13 mouse cellular contexts compared by ENCODE assay signal in the genomic region with DNA sequence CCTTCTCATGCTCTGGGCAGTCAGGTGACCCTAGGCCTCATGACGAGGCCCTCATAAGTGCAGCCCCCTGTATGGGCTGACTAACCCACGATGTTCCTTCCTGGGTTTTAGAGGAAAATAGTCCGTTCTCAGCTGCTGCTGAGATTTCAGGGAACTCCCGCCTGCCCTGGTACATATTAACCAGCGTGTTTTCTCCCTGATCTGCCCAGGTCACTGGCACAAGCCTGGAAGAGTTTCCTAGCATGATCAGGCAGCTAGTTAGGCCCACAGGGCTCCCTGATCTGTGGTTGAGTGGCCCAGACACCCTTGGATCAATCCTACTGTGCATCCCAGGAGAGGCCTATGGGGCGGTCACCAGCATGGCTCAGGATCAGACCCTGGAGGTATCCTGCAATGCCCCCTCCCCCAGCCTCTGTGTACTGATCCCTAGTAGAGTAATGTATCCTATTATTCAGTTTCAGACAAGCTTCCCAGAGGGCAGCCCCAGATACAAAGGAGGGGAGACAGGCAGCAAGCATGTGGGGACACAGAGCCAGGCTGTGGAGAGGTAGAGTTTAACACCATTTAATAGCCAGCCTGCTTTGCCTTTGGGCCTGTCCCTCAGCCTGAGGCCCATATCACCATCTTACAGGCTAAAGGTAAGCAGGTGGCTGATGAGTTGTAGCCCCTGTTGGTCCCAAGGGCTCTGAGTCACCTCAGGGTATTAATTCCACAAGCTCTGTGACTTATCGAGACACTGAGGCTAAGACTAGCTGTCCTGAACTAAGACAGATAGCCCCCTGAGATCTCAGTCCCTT. TPM values are rescaled to one million over a fixed set of nuclear protein-coding genes. Genes with fewer than 3 reads are reported as not detected.
DNase-seq lines count a peak whose midpoint lies in the region; ATAC-seq and TF ChIP-seq lines count a peak whose summit lies in the region.
"Had no signal": no experiment of that assay in that cellular context is flagged by ENCODE, and none has a peak within 500 bp of the region (broad histone marks: within the 10 kb centered on the region; RNA-seq: fewer than 3 reads in every experiment).

No protein-coding gene starts in this region.

- no peaks in the 10 kb centered on the region for H3K9me3 ChIP-seq in heart, embryonic 12.5 days (replicated peaks)
- H3K9me3 ChIP-seq in liver, embryonic 13.5 days (replicated peaks), result no peaks in the 10 kb centered on the region

- no peak for ATAC-seq in heart, embryonic 12.5 days (ENCODE audit: insufficient number of reproducible peaks, low FRiP score)
- no peak for ATAC-seq in liver, embryonic 13.5 days (ENCODE audit: low read depth)
- ATAC-seq: CD4-positive, CD25-positive, alpha-beta regulatory T cell, adult 4 months had no signal

- 75% methylated on average over 7 of the region's 7 CpGs for WGBS in heart, embryonic 12.5 days
- 31% methylated on average over 7 of the region's 7 CpGs for WGBS in kidney, adult 2 months
- WGBS in liver, embryonic 13.5 days (ENCODE audit: insufficient replicate concordance), result 44% methylated on average over 7 of the region's 7 CpGs

- H3K4me3 ChIP-seq in heart, embryonic 12.5 days, result no peak overlapping the region
- H3K4me3 ChIP-seq in bone marrow macrophage, adult 2 months (ENCODE audit: insufficient read depth, low read length), result peak overlapping the region; percentile 67
- no peak overlapping the region for H3K4me3 ChIP-seq in kidney, adult 2 months (ENCODE audit: insufficient read depth, low read depth, low read length)
- H3K4me3 ChIP-seq in liver, embryonic 13.5 days (replicated peaks), result no peak overlapping the region

- H3K27ac ChIP-seq in heart, embryonic 12.5 days (ENCODE audit: poor library complexity, severe bottlenecking), result no peak overlapping the region; the same call in 1 of the 2 replicates
- peak overlapping the region; percentile 90 for H3K27ac ChIP-seq in bone marrow macrophage, adult 2 months (ENCODE audit: insufficient read depth, low read depth, low read length)
- peak overlapping the region; percentile 88 for H3K27ac ChIP-seq in kidney, adult 2 months (ENCODE audit: insufficient read depth, low read depth, low read length)
- H3K27ac ChIP-seq in liver, embryonic 13.5 days, result peak overlapping the region; percentile 62

- TF ChIP-seq POLR2A in bone marrow macrophage, adult 2 months (IDR thresholded peaks at IDR 0.05; ENCODE audit: borderline replicate concordance, low read depth, low read length), result no peak
- TF ChIP-seq POLR2A in kidney, adult 2 months (IDR thresholded peaks at IDR 0.05; ENCODE audit: low read depth, low read length), result no peak

- H3K36me3 ChIP-seq in heart, embryonic 12.5 days, result peaks cover 23% of the 10 kb centered on the region
- H3K36me3 ChIP-seq in kidney, adult 2 months (ENCODE audit: control insufficient read depth, insufficient read depth, low read length), result no peaks in the 10 kb centered on the region
- H3K36me3 ChIP-seq in liver, embryonic 13.5 days, result peaks cover 18% of the 10 kb centered on the region

- no peak for TF ChIP-seq CTCF in bone marrow macrophage, adult 2 months (IDR thresholded peaks at IDR 0.05; ENCODE audit: low read depth, low read length)
- no peak for TF ChIP-seq CTCF in kidney, adult 2 months (conservative IDR thresholded peaks at IDR 0.05; ENCODE audit: insufficient read depth, insufficient read length, low read depth, low read length)

- DNase-seq in heart, postnatal 10 days, result no peak
- DNase-seq in kidney, adult 2 months, result peak; percentile 92
- DNase-seq in liver, embryonic 13.5 days, result no peak
- DNase-seq in adrenal gland, adult (ENCODE audit: inconsistent age in 2 of 2, low spot score in 1 of 2), result no peak
- DNase-seq in embryo, embryonic 10.5 days (ENCODE audit: low spot score), result no peak
- no peak for DNase-seq in testis, postnatal 10 days (ENCODE audit: low spot score)
- DNase-seq: cerebellum, adult 2 months; left cerebral cortex, postnatal 4 days; retina, postnatal 1 day had no signal

- H3K4me2 ChIP-seq in heart, embryonic 12.5 days, result no peak overlapping the region
- H3K4me2 ChIP-seq in liver, embryonic 13.5 days, result peak overlapping the region; percentile 100

- H3K4me1 ChIP-seq in heart, embryonic 12.5 days (replicated peaks), result peaks cover 60% of the 10 kb centered on the region
- peaks cover 73% of the 10 kb centered on the region for H3K4me1 ChIP-seq in bone marrow macrophage, adult 2 months (ENCODE audit: control insufficient read depth, insufficient read depth, low read length)
- H3K4me1 ChIP-seq in kidney, adult 2 months (ENCODE audit: control insufficient read depth, insufficient read depth, low read length), result peaks cover 48% of the 10 kb centered on the region
- peaks cover 73% of the 10 kb centered on the region for H3K4me1 ChIP-seq in liver, embryonic 13.5 days (replicated peaks)

- intact Hi-C loops in heart, postnatal 10 days (cut with DNase I), result no loop called here

- peak overlapping the region; percentile 3 for H3K9ac ChIP-seq in heart, embryonic 12.5 days
- H3K9ac ChIP-seq in liver, embryonic 13.5 days, result no peak overlapping the region; the same call in 1 of the 2 replicates

- H3K27me3 ChIP-seq in heart, embryonic 12.5 days (replicated peaks), result no peaks in the 10 kb centered on the region
- no peaks in the 10 kb centered on the region for H3K27me3 ChIP-seq in kidney, adult 2 months (replicated peaks; ENCODE audit: control insufficient read depth, insufficient read depth, low read length)
- H3K27me3 ChIP-seq in liver, embryonic 13.5 days, result no peaks in the 10 kb centered on the region

RNA-seq across cellular contexts. Expression of gene Ninj1, which starts 3.8 kb away (rescaled TPM):
- polyA plus RNA-seq in heart, embryonic 12.5 days (2016; fragmentation: Nextera tagmentation; extraction: Ambion mirVana), result 51.0 and 55.8 TPM in 2 replicates
- 10 to 100 TPM; 45.2 to 88.0 TPM for total RNA-seq in heart, postnatal 10 days (2021)
- polyA plus RNA-seq in bone marrow macrophage, adult 2 months (2012; ENCODE audit: insufficient read depth, insufficient read length, missing spikeins), result 497 and 521 TPM in 2 replicates
- 735 and 1,000 TPM in 2 replicates for polyA plus RNA-seq in kidney, adult 2 months (2012; rRNA removed)
- polyA plus RNA-seq in liver, embryonic 13.5 days (2015; fragmentation: Nextera tagmentation; extraction: Ambion mirVana), result 39.7 and 40.0 TPM in 2 replicates

RNA-seq across cellular contexts. Expression of gene Card19, which starts 24.8 kb away (rescaled TPM):
- 76.4 and 81.2 TPM in 2 replicates for polyA plus RNA-seq in heart, embryonic 12.5 days (2016; fragmentation: Nextera tagmentation; extraction: Ambion mirVana)
- 100 to 1,000 TPM; 112 to 117 TPM for total RNA-seq in heart, postnatal 10 days (2021)
- polyA plus RNA-seq in bone marrow macrophage, adult 2 months (2012; ENCODE audit: insufficient read depth, insufficient read length, missing spikeins), result 261 and 268 TPM in 2 replicates
- polyA plus RNA-seq in kidney, adult 2 months (2012; rRNA removed), result 108 and 124 TPM in 2 replicates
- polyA plus RNA-seq in liver, embryonic 13.5 days (2015; fragmentation: Nextera tagmentation; extraction: Ambion mirVana), result 11.9 and 13.2 TPM in 2 replicates

RNA-seq across cellular contexts. Expression of gene Wnk2, which starts 43.3 kb away (rescaled TPM):
- 0.89 and 1.4 TPM in 2 replicates for polyA plus RNA-seq in heart, embryonic 12.5 days (2016; fragmentation: Nextera tagmentation; extraction: Ambion mirVana)
- total RNA-seq in heart, postnatal 10 days (2021), result 10 to 100 TPM; 26.9 to 27.6 TPM
- polyA plus RNA-seq in bone marrow macrophage, adult 2 months (2012; ENCODE audit: insufficient read depth, insufficient read length, missing spikeins), result not detected in 2 replicates
- polyA plus RNA-seq in kidney, adult 2 months (2012; rRNA removed), result 2.3 and 2.7 TPM in 2 replicates
- 0.03 and 0.09 TPM in 2 replicates for polyA plus RNA-seq in liver, embryonic 13.5 days (2015; fragmentation: Nextera tagmentation; extraction: Ambion mirVana)
- total RNA-seq: hematopoietic stem cell, adult 5-6 weeks had no signal
- polyA plus RNA-seq: CD4-positive, CD25-positive, alpha-beta regulatory T cell, adult 4 months had no signal

RNA-seq across cellular contexts. Expression of gene Susd3, which starts 57.4 kb away (rescaled TPM):
- polyA plus RNA-seq in heart, embryonic 12.5 days (2016; fragmentation: Nextera tagmentation; extraction: Ambion mirVana), result 0.63 and 0.80 TPM in 2 replicates
- total RNA-seq in heart, postnatal 10 days (2021), result 1 to 10 TPM in 1 of 2 experiments, under 1 TPM in 1; 0.62 to 1.1 TPM
- 139 and 143 TPM in 2 replicates for polyA plus RNA-seq in bone marrow macrophage, adult 2 months (2012; ENCODE audit: insufficient read depth, insufficient read length, missing spikeins)
- polyA plus RNA-seq in kidney, adult 2 months (2012; rRNA removed), result 50.1 and 62.3 TPM in 2 replicates
- polyA plus RNA-seq in liver, embryonic 13.5 days (2015; fragmentation: Nextera tagmentation; extraction: Ambion mirVana), result 1.6 and 1.7 TPM in 2 replicates
